Mouse (Mus musculus) gastrocnemius, adult 2 months (tissue): ENCODE measurements at regions not wholly inside any gene's neighbourhood (a gene's known extent, or its start where the extent isn't known, plus 50 kb on each side); places are given as distances from the start of the nearest gene placed in this dataset.
"Not testable (repeated sequence)": the region's sequence is repeated elsewhere in the genome, so short reads cannot be mapped to it uniquely, and the experiment has no call there.

Source experiments
- DNase-seq: peaks from one replicate; pipeline ENCODE4 v3.0.0; 2022
- H3K27ac ChIP-seq: fragments of 200-600 bp; 2 replicates; pipeline ENCODE4 v1.8.1; 2022; ENCODE audit warnings: mild to moderate bottlenecking
- H3K4me3 ChIP-seq: fragments of 200-600 bp; 2 replicates; pipeline ENCODE4 v1.8.1; 2022; ENCODE audit warnings: mild to moderate bottlenecking, moderate library complexity
- CTCF ChIP-seq: fragments of 200-600 bp; IDR thresholded peaks from 2 replicates; pipeline ENCODE4 v1.8.1; 2022; ENCODE audit warnings: antibody characterized with exemption, mild to moderate bottlenecking, moderate library complexity
- intact Hi-C: fragments of 180-260 bp; cut with DNase I; formaldehyde crosslinking; loops from one replicate; pipeline ENCODE4 v1.15.1; 2025

- TF ChIP-seq CTCF = no peak
- intact Hi-C loops = no loop called here
- no peak for DNase-seq
- no peak overlapping the region for H3K4me3 ChIP-seq
- no peak overlapping the region for H3K27ac ChIP-seq
Observed at GRCm38 (mm10) chr12:64788761-64789160, 128.9 kb upstream of the Gm527 start.

- intact Hi-C loops, DNase-seq, H3K27ac ChIP-seq, H3K4me3 ChIP-seq: not testable (repeated sequence)
Observed at GRCm38 (mm10) chr12:64808492-64808891, 109.2 kb upstream of the Gm527 start.

- TF ChIP-seq CTCF = no peak
- DNase-seq = no peak
- Histone ChIP-seq H3K27ac (no peak overlapping the region), H3K4me3 (no peak overlapping the region)
- intact Hi-C loops = no loop called here
Observed at GRCm38 (mm10) chr12:64810081-64810480, 107.6 kb upstream of the Gm527 start.

GRCm38 (mm10) chr12:64815871-64816270 lies 101.8 kb upstream of the Gm527 start:
- Histone ChIP-seq H3K4me3 (no peak overlapping the region), H3K27ac (no peak overlapping the region)
- TF ChIP-seq CTCF = no peak
- intact Hi-C loops = no loop called here
- DNase-seq = no peak

- DNase-seq = peak; percentile 41
- Histone ChIP-seq H3K4me3 (no peak overlapping the region), H3K27ac (no peak overlapping the region)
- intact Hi-C loops = no loop called here
- TF ChIP-seq CTCF = peak; percentile 57
Observed at GRCm38 (mm10) chr12:64817056-64817810, 100.5 kb upstream of the Gm527 start.

- no peak for TF ChIP-seq CTCF
- no peak for DNase-seq
- H3K4me3 ChIP-seq = no peak overlapping the region
- H3K27ac ChIP-seq = no peak overlapping the region
- intact Hi-C loops = no loop called here
Observed at GRCm38 (mm10) chr12:64820722-64821121, 97.0 kb upstream of the Gm527 start.

- peak; percentile 73 for TF ChIP-seq CTCF
- no peak for DNase-seq
- intact Hi-C loops = no loop called here
- Histone ChIP-seq H3K4me3 (no peak overlapping the region), H3K27ac (no peak overlapping the region)
Observed at GRCm38 (mm10) chr12:64829662-64830249, 88.0 kb upstream of the Gm527 start.

GRCm38 (mm10) chr12:64832313-64833151 lies 85.2 kb upstream of the Gm527 start:
- no peak for DNase-seq
- intact Hi-C loops = no loop called here
- no peak for TF ChIP-seq CTCF

GRCm38 (mm10) chr12:64857709-64858108 lies 60.0 kb upstream of the Gm527 start:
- intact Hi-C loops = no loop called here
- TF ChIP-seq CTCF = no peak
- Histone ChIP-seq H3K27ac (no peak overlapping the region), H3K4me3 (no peak overlapping the region)
- DNase-seq = no peak

More at GRCm38 (mm10) chr12:64832313-64833151, 85.2 kb upstream of the Gm527 start:
- no peak overlapping the region for H3K4me3 ChIP-seq
- H3K27ac ChIP-seq = no peak overlapping the region
